Mouse (Mus musculus) thymus, adult 2 months (tissue): Measurements from ENCODE around the gene Anapc2.

ENCODE experiments used
- CTCF ChIP-seq: fragments of 200-500 bp; IDR thresholded peaks from 2 replicates; pipeline ENCODE4 v1.5.1; 2012; ENCODE audit warnings: mild to moderate bottlenecking, control low read depth, low read length, moderate library complexity, borderline replicate concordance; ENCODE audit not compliant: control insufficient read depth, poor library complexity, insufficient read depth; ENCODE audit errors: extremely low read depth
- POLR2A ChIP-seq: fragments of 200-500 bp; IDR thresholded peaks from 2 replicates; pipeline ENCODE4 v1.6.1; 2012; ENCODE audit warnings: mild to moderate bottlenecking, low read length, control low read depth, moderate library complexity; ENCODE audit not compliant: control insufficient read depth, poor library complexity, insufficient read depth; ENCODE audit errors: extremely low read depth

DNA sequence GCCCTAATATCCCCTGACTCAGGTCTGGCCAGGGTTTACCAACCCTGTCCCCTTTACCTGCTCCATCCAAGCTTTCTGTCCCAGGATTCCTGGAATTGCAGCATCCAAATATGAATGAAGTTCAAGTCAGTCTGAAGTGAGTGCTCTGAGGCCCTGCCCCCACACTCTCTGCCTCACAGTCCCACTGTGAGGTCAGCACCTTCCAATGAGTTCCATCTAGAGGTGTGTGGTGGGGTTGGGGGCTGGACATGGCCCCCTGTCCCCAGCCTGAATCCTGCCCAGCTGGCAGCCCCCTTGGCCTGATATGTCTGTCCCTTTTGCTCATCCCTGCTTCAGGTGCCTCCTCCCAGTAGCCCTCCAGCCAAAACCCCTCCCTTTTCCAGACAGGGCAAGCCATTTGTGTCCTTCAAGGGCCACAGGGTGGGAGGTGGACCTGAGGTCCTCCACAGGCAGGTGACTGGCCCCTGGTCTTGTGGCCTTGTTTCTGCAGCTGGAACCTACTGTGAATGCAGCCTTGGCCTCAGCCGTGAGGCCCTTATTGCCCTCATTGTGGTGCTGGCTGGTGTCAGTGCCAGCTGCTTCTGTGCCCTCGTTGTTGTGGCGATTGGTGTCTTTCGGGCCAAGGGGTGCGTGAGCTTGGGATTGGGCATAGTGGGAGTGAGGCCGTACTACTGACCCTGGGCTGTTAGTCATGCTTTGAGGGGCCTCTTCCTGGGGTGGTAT lies 15.8 kb downstream of the Anapc2 start, which contains the start of gene Tmem210:
- no peak for TF ChIP-seq CTCF
- TF ChIP-seq POLR2A: no peak
